Mouse (Mus musculus) 3134 (cell line): ENCODE results near the gene Fads6.

Source experiments
- DNase-seq: peaks from one replicate; pipeline ENCODE4 v3.0.0-alpha.2; 2011; ENCODE audit warnings: low spot score; ENCODE audit not compliant: insufficient read length; ENCODE audit errors: extremely low read depth

Gene Fads6

GRCm38 (mm10) chr11:115297214-115297826 is at the start of gene Fads6:
Gene Fads6, minus strand, starts transcription at chr11:115297663.
- no peak for DNase-seq

- no peak for DNase-seq
Measured at GRCm38 (mm10) chr11:115345515-115345914, 48.1 kb upstream of the Fads6 start.

GRCm38 (mm10) chr11:115344967-115345366 is 47.5 kb upstream of the Fads6 start:
- no peak for DNase-seq

- DNase-seq = no peak
Measured at GRCm38 (mm10) chr11:115341866-115342265, 44.4 kb upstream of the Fads6 start.

- DNase-seq = no peak
Measured at GRCm38 (mm10) chr11:115341246-115341645, 43.8 kb upstream of the Fads6 start.

GRCm38 (mm10) chr11:115337826-115338225 is 40.4 kb upstream of the Fads6 start:
- no peak for DNase-seq

GRCm38 (mm10) chr11:115337350-115337749 is 39.9 kb upstream of the Fads6 start:
- DNase-seq = no peak

GRCm38 (mm10) chr11:115336115-115336514 is 38.7 kb upstream of the Fads6 start:
- no peak for DNase-seq

GRCm38 (mm10) chr11:115335223-115335622 is 37.8 kb upstream of the Fads6 start:
- no peak for DNase-seq

GRCm38 (mm10) chr11:115334531-115334930 is 37.1 kb upstream of the Fads6 start, which contains the start of gene Otop3:
Gene Otop3, plus strand, starts transcription at chr11:115334731.
- no peak for DNase-seq

- no peak for DNase-seq
Measured at GRCm38 (mm10) chr11:115329339-115329738, 31.9 kb upstream of the Fads6 start.

- DNase-seq = no peak
Measured at GRCm38 (mm10) chr11:115326730-115327129, 29.3 kb upstream of the Fads6 start.

GRCm38 (mm10) chr11:115323354-115323753 is 25.9 kb upstream of the Fads6 start:
- no peak for DNase-seq

- peak; percentile 51 for DNase-seq
Measured at GRCm38 (mm10) chr11:115321906-115322693, 24.6 kb upstream of the Fads6 start, which contains the start of gene Ush1g. Gene Ush1g, minus strand, starts transcription at chr11:115322041.

- DNase-seq = no peak
Measured at GRCm38 (mm10) chr11:115319704-115320383, 22.4 kb upstream of the Fads6 start.

GRCm38 (mm10) chr11:115318245-115319027 is 21.0 kb upstream of the Fads6 start:
- DNase-seq = no peak

GRCm38 (mm10) chr11:115317204-115317603 is 19.7 kb upstream of the Fads6 start:
- DNase-seq = no peak

- DNase-seq = no peak
Measured at GRCm38 (mm10) chr11:115314249-115314648, 16.8 kb upstream of the Fads6 start.

GRCm38 (mm10) chr11:115308781-115309180 is 11.3 kb upstream of the Fads6 start:
- no peak for DNase-seq

- DNase-seq = no peak
Measured at GRCm38 (mm10) chr11:115306863-115307262, 9.4 kb upstream of the Fads6 start, which contains the start of gene Otop2. Gene Otop2, plus strand, starts transcription at chr11:115307163.

GRCm38 (mm10) chr11:115303167-115303566 is 5.7 kb upstream of the Fads6 start:
- DNase-seq = no peak
